Comparison of ENCODE assay signal across 9 mouse cellular contexts in the genomic region with DNA sequence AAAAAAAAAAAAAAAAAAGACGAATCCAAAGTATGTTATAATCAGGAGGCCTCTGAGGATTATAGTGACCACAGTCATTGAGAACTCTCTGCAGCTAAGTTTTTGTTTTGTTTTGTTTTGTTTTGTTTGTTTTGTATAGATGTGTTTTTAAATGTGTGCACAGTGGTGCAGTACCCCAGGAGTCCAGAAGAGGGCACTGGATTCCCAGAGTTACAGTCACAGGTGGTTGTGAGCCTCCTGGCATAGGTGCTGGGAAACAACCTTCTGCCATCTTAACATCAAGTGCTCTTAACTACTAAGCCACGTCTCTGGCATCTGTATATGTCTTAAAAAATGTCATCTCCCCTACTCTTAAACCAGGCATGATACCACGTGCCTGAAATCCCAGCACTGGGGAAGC. TPM values are rescaled to one million over a fixed set of nuclear protein-coding genes. Genes with fewer than 3 reads are reported as not detected.
DNase-seq lines count a peak whose midpoint lies in the region; ATAC-seq and TF ChIP-seq lines count a peak whose summit lies in the region.
"Had no signal": no experiment of that assay in that cellular context is flagged by ENCODE, and none has a peak within 500 bp of the region (broad histone marks: within the 10 kb centered on the region; RNA-seq: fewer than 3 reads in every experiment).

No protein-coding gene starts in this region.

- H3K9ac ChIP-seq in embryonic facial prominence, embryonic 11.5 days (replicated peaks; ENCODE audit: low read length) = no peak overlapping the region
- H3K9ac ChIP-seq: neural tube, embryonic 13.5 days had no signal

- no peaks in the 10 kb centered on the region for H3K4me1 ChIP-seq in spleen, adult 2 months (ENCODE audit: control insufficient read depth, insufficient read depth, insufficient read length)
- H3K4me1 ChIP-seq in embryonic facial prominence, embryonic 11.5 days (ENCODE audit: control insufficient read depth, insufficient read depth, low read length) = no peaks in the 10 kb centered on the region
- H3K4me1 ChIP-seq: neural tube, embryonic 13.5 days had no signal

- H3K27me3 ChIP-seq in spleen, adult 2 months (ENCODE audit: control insufficient read depth, insufficient read depth, low read length) = no peaks in the 10 kb centered on the region
- no peaks in the 10 kb centered on the region for H3K27me3 ChIP-seq in embryonic facial prominence, embryonic 11.5 days (ENCODE audit: control insufficient read depth, insufficient read depth, low read length)
- no peaks in the 10 kb centered on the region for H3K27me3 ChIP-seq in splenic B cell, adult 2 months (ENCODE audit: control insufficient read depth, insufficient read depth, low read length, poor library complexity, severe bottlenecking)
- H3K27me3 ChIP-seq: neural tube, embryonic 13.5 days had no signal

- H3K9me3 ChIP-seq in embryonic facial prominence, embryonic 11.5 days (replicated peaks; ENCODE audit: control insufficient read depth, low read length) = no peaks in the 10 kb centered on the region
- H3K9me3 ChIP-seq: neural tube, embryonic 13.5 days had no signal

- H3K36me3 ChIP-seq in spleen, adult 2 months (ENCODE audit: control insufficient read depth, insufficient read depth, low read length) = no peaks in the 10 kb centered on the region
- H3K36me3 ChIP-seq in embryonic facial prominence, embryonic 11.5 days (replicated peaks; ENCODE audit: control insufficient read depth, insufficient read depth, low read depth, low read length) = peaks cover 22% of the 10 kb centered on the region
- H3K36me3 ChIP-seq in splenic B cell, adult 2 months (ENCODE audit: control insufficient read depth, insufficient read depth, low read length, poor library complexity, severe bottlenecking) = no peaks in the 10 kb centered on the region

- H3K27ac ChIP-seq in spleen, adult 2 months (ENCODE audit: insufficient read depth, low read length) = no peak overlapping the region
- no peak overlapping the region for H3K27ac ChIP-seq in embryonic facial prominence, embryonic 11.5 days (replicated peaks; ENCODE audit: low read depth, low read length)
- H3K27ac ChIP-seq: neural tube, embryonic 13.5 days had no signal

- H3K4me3 ChIP-seq in spleen, adult 2 months (ENCODE audit: extremely low read depth, insufficient read depth, insufficient read length) = no peak overlapping the region
- no peak overlapping the region for H3K4me3 ChIP-seq in embryonic facial prominence, embryonic 11.5 days (ENCODE audit: low read depth, low read length)
- H3K4me3 ChIP-seq: neural tube, embryonic 13.5 days had no signal

- peak; percentile 22 for DNase-seq in gastrocnemius, adult 18-20 months (ENCODE audit: low spot score)
- DNase-seq in gastrocnemius, postnatal 10 days = no peak
- DNase-seq in spleen, adult 2 months (ENCODE audit: low read depth in 1 of 2, low spot score in 2 of 2) = peak in 1 of 2 experiments; percentile 25
- no peak for DNase-seq in spleen, postnatal 4 days (ENCODE audit: low spot score in 2 of 2)
- peak; percentile 43 for DNase-seq in embryonic facial prominence, embryonic 11.5 days (ENCODE audit: low spot score)
- DNase-seq in splenic B cell, adult 2 months (ENCODE audit: low read depth, low spot score) = peak; percentile 76
- DNase-seq in right cerebral cortex, postnatal 14 days = no peak
- DNase-seq in urinary bladder, postnatal 4 days (ENCODE audit: low spot score in 2 of 2) = no peak

- no peak overlapping the region for H3K4me2 ChIP-seq in embryonic facial prominence, embryonic 11.5 days (ENCODE audit: low read depth, low read length)
- H3K4me2 ChIP-seq: neural tube, embryonic 13.5 days had no signal

- ATAC-seq in embryonic facial prominence, embryonic 11.5 days (replicated peaks; ENCODE audit: insufficient number of reproducible peaks, low FRiP score, low TSS enrichment, low read depth) = no peak

- peak; percentile 35; the same call in 1 of the 2 replicates for TF ChIP-seq CTCF in spleen, adult 2 months (IDR thresholded peaks at IDR 0.05; ENCODE audit: extremely low read depth, insufficient read depth, insufficient read length, insufficient replicate concordance)

- 66% methylated on average over 3 of the region's 3 CpGs for WGBS in spleen, adult 2 months
- WGBS in embryonic facial prominence, embryonic 11.5 days = 54% methylated on average over 3 of the region's 3 CpGs

- no peak for TF ChIP-seq POLR2A in spleen, adult 2 months (IDR thresholded peaks at IDR 0.05; ENCODE audit: low read depth, low read length)

RNA-seq across cellular contexts. Expression of a gene that starts 7.6 kb away (rescaled TPM):
- total RNA-seq in gastrocnemius, adult 18-20 months (2021) = 10 to 100 TPM; 20.6 to 24.6 TPM
- total RNA-seq in gastrocnemius, postnatal 10 days (2021) = 10 to 100 TPM; 18.3 to 18.6 TPM
- polyA plus RNA-seq in spleen, adult 2 months (2012; rRNA removed) = 86.3 and 144 TPM in 2 replicates
- 80.7 and 92.0 TPM in 2 replicates for polyA plus RNA-seq in embryonic facial prominence, embryonic 11.5 days (2014; fragmentation: Nextera tagmentation; extraction: Ambion mirVana)

RNA-seq across cellular contexts. Expression of a gene that starts 9.4 kb away (rescaled TPM):
- total RNA-seq in gastrocnemius, adult 18-20 months (2021) = 1 to 10 TPM; 3.2 to 4.3 TPM
- total RNA-seq in gastrocnemius, postnatal 10 days (2021) = 10 to 100 TPM; 22.2 to 26.5 TPM
- 10.0 and 13.2 TPM in 2 replicates for polyA plus RNA-seq in spleen, adult 2 months (2012; rRNA removed)
- 52.5 and 70.5 TPM in 2 replicates for polyA plus RNA-seq in embryonic facial prominence, embryonic 11.5 days (2014; fragmentation: Nextera tagmentation; extraction: Ambion mirVana)

RNA-seq across cellular contexts. Expression of a gene that starts 13.7 kb away (rescaled TPM):
- total RNA-seq in gastrocnemius, adult 18-20 months (2021) = 1 to 10 TPM; 2.0 to 2.1 TPM
- total RNA-seq in gastrocnemius, postnatal 10 days (2021) = 1 to 10 TPM; 1.8 TPM
- 14.7 and 21.1 TPM in 2 replicates for polyA plus RNA-seq in spleen, adult 2 months (2012; rRNA removed)
- polyA plus RNA-seq in embryonic facial prominence, embryonic 11.5 days (2014; fragmentation: Nextera tagmentation; extraction: Ambion mirVana) = 34.5 and 44.5 TPM in 2 replicates

RNA-seq across cellular contexts. Expression of a gene that starts 20.6 kb away (rescaled TPM):
- total RNA-seq in gastrocnemius, adult 18-20 months (2021) = under 1 TPM; 0.59 TPM
- 1 to 10 TPM; 1.0 to 1.2 TPM for total RNA-seq in gastrocnemius, postnatal 10 days (2021)
- 0.58 and 0.89 TPM in 2 replicates for polyA plus RNA-seq in spleen, adult 2 months (2012; rRNA removed)
- 1.4 TPM in 1 of 2 replicates, not detected in the other for polyA plus RNA-seq in embryonic facial prominence, embryonic 11.5 days (2014; fragmentation: Nextera tagmentation; extraction: Ambion mirVana)
- polyA plus RNA-seq: neural tube, embryonic 13.5 days had no signal

RNA-seq across cellular contexts. Expression of a gene that starts 20.7 kb away (rescaled TPM):
- total RNA-seq in gastrocnemius, adult 18-20 months (2021) = 1 to 10 TPM; 2.0 to 2.2 TPM
- total RNA-seq in gastrocnemius, postnatal 10 days (2021) = 1 to 10 TPM; 4.9 to 5.9 TPM
- polyA plus RNA-seq in spleen, adult 2 months (2012; rRNA removed) = 15.7 and 21.5 TPM in 2 replicates
- polyA plus RNA-seq in embryonic facial prominence, embryonic 11.5 days (2014; fragmentation: Nextera tagmentation; extraction: Ambion mirVana) = 5.2 and 9.3 TPM in 2 replicates

Comparison
In these comparisons a context has a peak if more than half of its experiments do, and no peak if none do; other contexts are left out.
1. DNase-seq: peak in gastrocnemius, adult 18-20 months (single experiment), embryonic facial prominence, embryonic 11.5 days (single experiment) and splenic B cell, adult 2 months (single experiment); none in gastrocnemius, postnatal 10 days (single experiment), spleen, postnatal 4 days (0 of 2), right cerebral cortex, postnatal 14 days (single experiment) and urinary bladder, postnatal 4 days (0 of 2).
2. RNA of a gene that starts 9.4 kb away (total RNA-seq): 22.2 to 26.5 TPM in gastrocnemius, postnatal 10 days; 3.2 to 4.3 TPM in gastrocnemius, adult 18-20 months; every median in the first group is over 4 times any median in the second.